Mouse (Mus musculus): Measurements from ENCODE around the gene Rsad1. TPM values are rescaled to one million over a fixed set of nuclear protein-coding genes. Genes with fewer than 3 reads are reported as not detected.

The Rsad1 gene
- polyA plus RNA-seq (2014; fragmentation: Illumina TruSeq; extraction: RNeasy Lipid Tissue Mini Kit (QIAGEN cat#74804); ENCODE audit: low read depth, low replicate concordance), result 9.0 TPM

GRCm38 (mm10) chr11:94548888-94549690 is at the start of gene Rsad1:
TSS of gene Rsad1 (minus strand) at chr11:94549255.

GRCm38 (mm10) chr11:94564437-94565150 is 15.5 kb upstream of the Rsad1 start, which contains the start of gene Chad:
TSS of gene Chad (plus strand) at chr11:94565047.

GRCm38 (mm10) chr11:94521219-94521843 is 27.7 kb downstream of the Rsad1 start, which contains the start of gene Mycbpap:
TSS of gene Mycbpap (minus strand) at chr11:94521742.

GRCm38 (mm10) chr11:94499661-94500152 is 49.3 kb downstream of the Rsad1 start, which contains the start of gene Epn3:
TSS of gene Epn3 (minus strand) at chr11:94499974.

Other genes with a start within 250 kb of the Rsad1 start
- 185 TPM for gene Luc7l3, start 227.3 kb downstream of the Rsad1 start, polyA plus RNA-seq (2014; fragmentation: Illumina TruSeq; extraction: RNeasy Lipid Tissue Mini Kit (QIAGEN cat#74804); ENCODE audit: low read depth, low replicate concordance)
- gene Ankrd40, start 221.3 kb downstream of the Rsad1 start, polyA plus RNA-seq (2014; fragmentation: Illumina TruSeq; extraction: RNeasy Lipid Tissue Mini Kit (QIAGEN cat#74804); ENCODE audit: low read depth, low replicate concordance), result 124 TPM
- 0.58 TPM for gene Abcc3, start 156.3 kb downstream of the Rsad1 start, polyA plus RNA-seq (2014; fragmentation: Illumina TruSeq; extraction: RNeasy Lipid Tissue Mini Kit (QIAGEN cat#74804); ENCODE audit: low read depth, low replicate concordance)
- not detected for gene Cacna1g, start 75.1 kb downstream of the Rsad1 start, polyA plus RNA-seq (2014; fragmentation: Illumina TruSeq; extraction: RNeasy Lipid Tissue Mini Kit (QIAGEN cat#74804); ENCODE audit: low read depth, low replicate concordance)
- gene Spata20, start 63.1 kb downstream of the Rsad1 start, polyA plus RNA-seq (2014; fragmentation: Illumina TruSeq; extraction: RNeasy Lipid Tissue Mini Kit (QIAGEN cat#74804); ENCODE audit: low read depth, low replicate concordance), result not detected
- gene Epn3, start 49.3 kb downstream of the Rsad1 start, polyA plus RNA-seq (2014; fragmentation: Illumina TruSeq; extraction: RNeasy Lipid Tissue Mini Kit (QIAGEN cat#74804); ENCODE audit: low read depth, low replicate concordance), result 1.2 TPM
- not detected for gene Mycbpap, start 27.5 kb downstream of the Rsad1 start, polyA plus RNA-seq (2014; fragmentation: Illumina TruSeq; extraction: RNeasy Lipid Tissue Mini Kit (QIAGEN cat#74804); ENCODE audit: low read depth, low replicate concordance)
- not detected for gene Chad, start 15.8 kb upstream of the Rsad1 start, polyA plus RNA-seq (2014; fragmentation: Illumina TruSeq; extraction: RNeasy Lipid Tissue Mini Kit (QIAGEN cat#74804); ENCODE audit: low read depth, low replicate concordance)
- 111 TPM for gene Acsf2, start 52.6 kb upstream of the Rsad1 start, polyA plus RNA-seq (2014; fragmentation: Illumina TruSeq; extraction: RNeasy Lipid Tissue Mini Kit (QIAGEN cat#74804); ENCODE audit: low read depth, low replicate concordance)
- 75.6 TPM for gene Lrrc59, start 80.5 kb upstream of the Rsad1 start, polyA plus RNA-seq (2014; fragmentation: Illumina TruSeq; extraction: RNeasy Lipid Tissue Mini Kit (QIAGEN cat#74804); ENCODE audit: low read depth, low replicate concordance)
- gene Mrpl27, start 104.5 kb upstream of the Rsad1 start, polyA plus RNA-seq (2014; fragmentation: Illumina TruSeq; extraction: RNeasy Lipid Tissue Mini Kit (QIAGEN cat#74804); ENCODE audit: low read depth, low replicate concordance), result 31.7 TPM
- not detected for gene Eme1, start 104.7 kb upstream of the Rsad1 start, polyA plus RNA-seq (2014; fragmentation: Illumina TruSeq; extraction: RNeasy Lipid Tissue Mini Kit (QIAGEN cat#74804); ENCODE audit: low read depth, low replicate concordance)
- 1.2 TPM for gene Xylt2, start 128.3 kb upstream of the Rsad1 start, polyA plus RNA-seq (2014; fragmentation: Illumina TruSeq; extraction: RNeasy Lipid Tissue Mini Kit (QIAGEN cat#74804); ENCODE audit: low read depth, low replicate concordance)
- not detected for gene Gm11541, start 155.2 kb upstream of the Rsad1 start, polyA plus RNA-seq (2014; fragmentation: Illumina TruSeq; extraction: RNeasy Lipid Tissue Mini Kit (QIAGEN cat#74804); ENCODE audit: low read depth, low replicate concordance)
- gene Cdc34b, start 192.5 kb upstream of the Rsad1 start, polyA plus RNA-seq (2014; fragmentation: Illumina TruSeq; extraction: RNeasy Lipid Tissue Mini Kit (QIAGEN cat#74804); ENCODE audit: low read depth, low replicate concordance), result not detected
- not detected for gene Tmem92, start 233.4 kb upstream of the Rsad1 start, polyA plus RNA-seq (2014; fragmentation: Illumina TruSeq; extraction: RNeasy Lipid Tissue Mini Kit (QIAGEN cat#74804); ENCODE audit: low read depth, low replicate concordance)

Data from adrenal gland, adult 10 weeks (tissue).